Mouse (Mus musculus) myocyte (in vitro differentiated cells): ENCODE measurements around the gene Nrp1. TPM values are rescaled to one million over a fixed set of nuclear protein-coding genes. Genes with fewer than 3 reads are reported as not detected.

Source experiments
- H3K27me3 ChIP-seq: one replicate; pipeline ENCODE4 v1.6.1; 2011; ENCODE audit not compliant: control insufficient read depth, insufficient read depth, insufficient read length
- H3K36me3 ChIP-seq: one replicate; pipeline ENCODE4 v1.6.1; 2011; ENCODE audit not compliant: control insufficient read depth, insufficient read depth
- H3K4me2 ChIP-seq: one replicate; pipeline ENCODE4 v1.6.1; 2011; ENCODE audit warnings: low read depth, control low read depth
- H3K4me3 ChIP-seq: one replicate; pipeline ENCODE4 v1.5.1; 2011; ENCODE audit warnings: mild to moderate bottlenecking, control low read depth, moderate library complexity
- H3K79me2 ChIP-seq: one replicate; pipeline ENCODE4 v1.6.1; 2011; ENCODE audit not compliant: control insufficient read depth, insufficient read depth
- H3ac ChIP-seq: one replicate; pipeline ENCODE4 v1.6.1; 2011; ENCODE audit not compliant: control insufficient read depth, insufficient read length
- CEBPB ChIP-seq: IDR thresholded peaks from 2 replicates; pipeline ENCODE4 v1.6.1; 2011; ENCODE audit warnings: mild to moderate bottlenecking, moderate library complexity; ENCODE audit not compliant: poor library complexity, insufficient read depth, severe bottlenecking
- E2F4 ChIP-seq: IDR thresholded peaks from one replicate; pipeline ENCODE4 v1.6.1; 2011; ENCODE audit warnings: mild to moderate bottlenecking, control low read depth, moderate library complexity; ENCODE audit not compliant: insufficient read depth
- MAX ChIP-seq: IDR thresholded peaks from one replicate; pipeline ENCODE4 v1.6.1; 2011; ENCODE audit warnings: low read depth, mild to moderate bottlenecking, control low read depth
- MYOD1 ChIP-seq, 3 experiments: IDR thresholded peaks; one replicate each; pipeline ENCODE4 v1.6.1; 2011; ENCODE audit warnings: control low read depth in 2 of 3, low read depth in 2 of 3, mild to moderate bottlenecking in 2 of 3, moderate library complexity in 1 of 3; ENCODE audit not compliant: insufficient read length in 2 of 3, control insufficient read depth in 1 of 3
- MYOG ChIP-seq, 3 experiments: IDR thresholded peaks; one replicate each; pipeline ENCODE4 v1.6.1; 2011; ENCODE audit warnings: control low read depth in 2 of 3, low read depth in 2 of 3, mild to moderate bottlenecking in 2 of 3; ENCODE audit not compliant: insufficient read length in 2 of 3, control insufficient read depth in 1 of 3, insufficient read depth in 1 of 3
- POLR2A ChIP-seq: IDR thresholded peaks from one replicate; pipeline ENCODE4 v1.6.1; 2011; ENCODE audit warnings: low read depth, mild to moderate bottlenecking, control low read depth, moderate library complexity; ENCODE audit not compliant: insufficient read length
- POLR2AphosphoS2 ChIP-seq: IDR thresholded peaks from one replicate; pipeline ENCODE4 v1.6.1; 2011; ENCODE audit warnings: low read depth, control low read depth; ENCODE audit not compliant: insufficient read length
- REST ChIP-seq: IDR thresholded peaks from one replicate; pipeline ENCODE4 v1.6.1; 2011; ENCODE audit warnings: mild to moderate bottlenecking, control low read depth, moderate library complexity; ENCODE audit not compliant: insufficient read depth, insufficient read length
- SRF ChIP-seq: IDR thresholded peaks from one replicate; pipeline ENCODE4 v1.6.1; 2011; ENCODE audit warnings: low read depth; ENCODE audit not compliant: control insufficient read depth, insufficient read length
- TCF12 ChIP-seq: IDR thresholded peaks from one replicate; pipeline ENCODE4 v1.6.1; 2011; ENCODE audit warnings: mild to moderate bottlenecking, control low read depth; ENCODE audit not compliant: poor library complexity, insufficient read depth, severe bottlenecking
- TCF3 ChIP-seq: IDR thresholded peaks from one replicate; pipeline ENCODE4 v1.6.1; 2011; ENCODE audit warnings: low read depth, control low read depth; ENCODE audit not compliant: insufficient read length
- USF1 ChIP-seq: IDR thresholded peaks from one replicate; pipeline ENCODE4 v1.6.1; 2011; ENCODE audit warnings: low read depth, mild to moderate bottlenecking, control low read depth, moderate library complexity
- polyA plus RNA-seq: library from polyadenylated mRNA; unstranded; fragments of >200 nt; fragmentation: generic; extraction: Trizol; gene quantifications from one replicate; pipeline ENCODE4 v1.2.1, GENCODE M21; 2012; ENCODE audit warnings: missing spikeins

The Nrp1 gene
- polyA plus RNA-seq, 1 experiment, result 12.7 TPM

GRCm38 (mm10) chr8:128357540-128358405 lies 631 bp upstream of the Nrp1 start:
- H3K36me3 ChIP-seq, result no peaks in the 10 kb centered on the region
- peak overlapping the region; percentile 80 for H3K4me3 ChIP-seq
- TF ChIP-seq CEBPB, result no peak
- peak in 2 of 3 experiments; percentile 13 to 64 for TF ChIP-seq MYOD1 (IDR thresholded peaks at IDR 0.05; ENCODE audit: control insufficient read depth in 1 of 3, insufficient read length in 2 of 3, low read depth in 2 of 3)
- no peak for TF ChIP-seq E2F4
- peak in 1 of 3 experiments; percentile 58 for TF ChIP-seq MYOG (IDR thresholded peaks at IDR 0.05; ENCODE audit: control insufficient read depth in 1 of 3, insufficient read depth in 1 of 3, insufficient read length in 2 of 3, low read depth in 2 of 3)
- TF ChIP-seq POLR2AphosphoS2, result peak; percentile 44
- TF ChIP-seq MAX, result peak; percentile 12
- TF ChIP-seq REST, result no peak
- H3K4me2 ChIP-seq, result peak overlapping the region; percentile 81
- H3K27me3 ChIP-seq, result no peaks in the 10 kb centered on the region
- H3ac ChIP-seq, result peak overlapping the region; percentile 68
- H3K79me2 ChIP-seq, result peaks cover 24% of the 10 kb centered on the region

DNA sequence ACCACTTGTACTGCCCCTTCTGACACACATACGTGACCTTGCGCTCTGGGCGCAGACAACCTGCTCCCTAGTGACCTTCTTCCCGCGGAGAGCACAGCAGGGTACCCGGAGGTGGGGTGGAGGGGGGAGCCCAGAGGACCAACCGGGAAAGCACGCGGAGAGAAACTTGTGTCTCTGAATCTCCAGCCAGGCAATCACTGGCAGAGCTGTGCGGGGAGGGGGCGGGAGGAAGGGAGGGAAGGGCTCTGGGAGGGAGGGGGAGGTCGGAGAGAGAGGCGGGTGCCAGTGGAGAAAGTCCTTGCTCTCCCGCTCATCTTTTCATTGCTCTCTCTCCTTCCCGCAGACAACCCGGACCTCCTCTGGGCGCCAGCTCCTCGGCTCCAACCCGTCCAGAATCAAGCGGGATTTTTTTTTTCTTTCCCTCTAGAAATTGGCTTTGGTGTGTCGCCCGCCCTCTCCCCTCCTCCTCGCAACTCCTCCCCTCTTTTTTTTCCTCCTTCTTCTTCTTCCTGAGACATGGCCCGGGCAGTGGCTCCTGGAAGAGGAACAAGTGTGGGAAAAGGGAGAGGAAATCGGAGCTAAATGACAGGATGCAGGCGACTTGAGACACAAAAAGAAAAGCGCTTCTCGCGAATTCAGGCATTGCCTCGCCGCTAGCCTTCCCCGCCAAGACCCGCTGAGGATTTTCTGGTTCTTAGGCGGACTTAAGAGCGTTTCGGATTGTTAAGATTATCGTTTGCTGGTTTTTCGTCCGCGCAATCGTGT lies 534 bp downstream of the Nrp1 start:
- Histone ChIP-seq H3K79me2 (peaks cover 35% of the 10 kb centered on the region), H3K4me3 (peak overlapping the region; percentile 80), H3K27me3 (no peaks in the 10 kb centered on the region), H3K4me2 (peak overlapping the region; percentile 81), H3K36me3 (peaks cover 3% of the 10 kb centered on the region), H3ac (peak overlapping the region; percentile 68)
- TF ChIP-seq MAX (no peak), TCF3 (no peak), POLR2A (peak; percentile 23), USF1 (no peak), REST (no peak)

- TF ChIP-seq POLR2A (peak; percentile 40), MYOG (IDR thresholded peaks at IDR 0.05; ENCODE audit: control insufficient read depth in 1 of 3, insufficient read depth in 1 of 3, insufficient read length in 2 of 3, low read depth in 2 of 3) (peak in 1 of 3 experiments; percentile 10), USF1 (no peak), TCF12 (no peak), SRF (no peak), E2F4 (no peak), TCF3 (no peak)
- Histone ChIP-seq H3K4me2 (peak overlapping the region; percentile 81), H3K36me3 (peaks cover 7% of the 10 kb centered on the region), H3K27me3 (no peaks in the 10 kb centered on the region), H3ac (peak overlapping the region; percentile 68), H3K4me3 (peak overlapping the region; percentile 80), H3K79me2 (peaks cover 43% of the 10 kb centered on the region)
These were observed 1.3 kb downstream of the Nrp1 start for GRCm38 (mm10) chr8:128359521-128360318.

DNA sequence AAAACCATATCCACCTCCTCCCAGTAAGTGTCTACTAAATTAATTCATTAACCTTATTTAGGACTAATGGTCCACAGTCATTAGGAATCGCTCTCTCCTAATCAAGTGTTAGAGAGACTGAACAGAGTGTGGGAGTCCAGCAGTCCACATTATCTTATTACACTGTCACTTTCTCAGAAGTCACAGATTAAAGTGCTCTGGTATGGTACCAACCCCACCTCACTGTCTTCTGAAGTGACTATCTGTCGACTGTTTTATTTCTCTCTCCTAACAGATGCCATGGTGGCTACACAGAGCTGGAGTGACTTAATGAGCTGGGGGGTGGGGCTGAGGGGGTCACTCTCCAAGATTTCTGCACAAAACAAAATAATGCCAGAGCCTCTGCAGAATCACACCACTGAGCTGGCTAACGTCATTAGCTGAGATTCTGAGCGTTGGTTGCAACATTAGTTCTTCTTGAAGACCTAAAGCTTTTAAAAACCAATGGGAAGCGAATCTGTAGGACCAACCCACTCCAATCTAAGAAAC lies 3.0 kb downstream of the Nrp1 start:
- peaks cover 59% of the 10 kb centered on the region for H3K79me2 ChIP-seq
- H3K36me3 ChIP-seq, result peaks cover 19% of the 10 kb centered on the region
- peak overlapping the region; percentile 81 for H3K4me2 ChIP-seq
- no peak overlapping the region for H3ac ChIP-seq
- TF ChIP-seq E2F4 (no peak), USF1 (no peak), REST (no peak), CEBPB (no peak)
- peak overlapping the region; percentile 80 for H3K4me3 ChIP-seq
- no peaks in the 10 kb centered on the region for H3K27me3 ChIP-seq
